9 mouse cellular contexts compared by ENCODE assay signal in the genomic region with DNA sequence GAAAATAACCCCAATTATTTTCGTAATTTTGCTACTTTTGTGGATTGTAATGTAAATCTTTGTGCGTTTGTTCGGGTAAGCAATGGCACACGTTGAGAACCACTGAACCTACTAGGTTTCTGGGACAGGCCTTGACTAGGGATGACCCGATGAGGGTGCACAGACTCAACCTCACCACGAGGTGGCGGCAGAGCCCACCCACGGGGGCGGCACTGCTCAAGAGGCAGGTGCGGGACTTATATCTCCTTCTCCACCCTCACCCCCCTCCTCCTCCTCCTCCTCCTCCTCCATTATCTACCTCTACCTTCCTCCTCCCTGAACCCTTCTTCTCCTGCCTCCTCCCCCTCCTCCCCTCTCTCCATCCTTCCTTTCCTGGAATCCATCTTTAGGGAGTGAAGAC. TPM values are rescaled to one million over a fixed set of nuclear protein-coding genes. Genes with fewer than 3 reads are reported as not detected.
DNase-seq lines count a peak whose midpoint lies in the region; ATAC-seq and TF ChIP-seq lines count a peak whose summit lies in the region.
"Had no signal": no experiment of that assay in that cellular context is flagged by ENCODE, and none has a peak within 500 bp of the region (broad histone marks: within the 10 kb centered on the region; RNA-seq: fewer than 3 reads in every experiment).

No protein-coding gene starts in this region.

- no peak for ATAC-seq in forebrain, embryonic 15.5 days (replicated peaks)

- H3K36me3 ChIP-seq in forebrain, embryonic 10.5 days (replicated peaks): no peaks in the 10 kb centered on the region
- no peaks in the 10 kb centered on the region for H3K36me3 ChIP-seq in forebrain, embryonic 15.5 days
- H3K36me3 ChIP-seq: hindbrain, embryonic 15.5 days had no signal

- peaks cover 16% of the 10 kb centered on the region for H3K4me1 ChIP-seq in forebrain, embryonic 10.5 days
- no peaks in the 10 kb centered on the region for H3K4me1 ChIP-seq in forebrain, embryonic 15.5 days
- 0 out of 2 replicates have a peak, but pooled peaks cover 2% of the 10 kb centered on the region for H3K4me1 ChIP-seq in embryonic fibroblast, embryonic 13.5 days (ENCODE audit: control insufficient read depth, insufficient read depth, low read length)
- H3K4me1 ChIP-seq: hindbrain, embryonic 15.5 days had no signal

- no peak overlapping the region for H3K27ac ChIP-seq in forebrain, embryonic 10.5 days
- H3K27ac ChIP-seq in forebrain, embryonic 15.5 days (replicated peaks): no peak overlapping the region
- no peak overlapping the region for H3K27ac ChIP-seq in embryonic fibroblast, embryonic 13.5 days (ENCODE audit: insufficient read depth, low read length)
- H3K27ac ChIP-seq: hindbrain, embryonic 15.5 days had no signal

- DNase-seq in forebrain, embryonic 10.5 days (ENCODE audit: extremely low spot score, low spot score): peak; percentile 59
- peak; percentile 67 for DNase-seq in 3134 (ENCODE audit: extremely low read depth, insufficient read length, low spot score)
- DNase-seq in T-cell, adult 2 months (ENCODE audit: low spot score): peak; percentile 65
- peak; percentile 69 to 72 for DNase-seq in kidney, postnatal 4 days
- DNase-seq in naive thymus-derived CD4-positive, alpha-beta T cell, adult 2 months (ENCODE audit: low read depth): peak; percentile 74
- DNase-seq in thymus, postnatal 4 days: peak; percentile 94

- TF ChIP-seq POLR2A in embryonic fibroblast, embryonic 13.5 days (IDR thresholded peaks at IDR 0.05; ENCODE audit: low read depth, low read length): no peak

- no peaks in the 10 kb centered on the region for H3K9me3 ChIP-seq in forebrain, embryonic 10.5 days
- no peaks in the 10 kb centered on the region for H3K9me3 ChIP-seq in forebrain, embryonic 15.5 days
- H3K9me3 ChIP-seq: hindbrain, embryonic 15.5 days had no signal

- H3K27me3 ChIP-seq in forebrain, embryonic 10.5 days (ENCODE audit: poor library complexity, severe bottlenecking): peaks cover 41% of the 10 kb centered on the region
- peaks cover 17% of the 10 kb centered on the region for H3K27me3 ChIP-seq in forebrain, embryonic 15.5 days

- H3K4me3 ChIP-seq in forebrain, embryonic 10.5 days: no peak overlapping the region
- H3K4me3 ChIP-seq in forebrain, embryonic 15.5 days: no peak overlapping the region
- no peak overlapping the region for H3K4me3 ChIP-seq in embryonic fibroblast, embryonic 13.5 days (ENCODE audit: insufficient read depth, low read length)
- H3K4me3 ChIP-seq: hindbrain, embryonic 15.5 days had no signal

- 14% methylated on average over 10 of the region's 10 CpGs for WGBS in forebrain, embryonic 10.5 days
- 12% methylated on average over 10 of the region's 10 CpGs for WGBS in forebrain, embryonic 15.5 days

- no peak overlapping the region for H3K9ac ChIP-seq in forebrain, embryonic 15.5 days (replicated peaks)
- H3K9ac ChIP-seq: hindbrain, embryonic 15.5 days had no signal

- no peak overlapping the region for H3K4me2 ChIP-seq in forebrain, embryonic 15.5 days (replicated peaks)

- peak; percentile 92 for TF ChIP-seq CTCF in embryonic fibroblast, embryonic 13.5 days (IDR thresholded peaks at IDR 0.05; ENCODE audit: borderline replicate concordance, insufficient read depth, low read length)

RNA-seq across cellular contexts. Expression of a gene that starts 8.8 kb away (rescaled TPM):
- polyA plus RNA-seq in forebrain, embryonic 10.5 days (2016; fragmentation: Nextera tagmentation; extraction: Ambion mirVana): 3.5 and 3.8 TPM in 2 replicates
- 1.2 and 1.8 TPM in 2 replicates for polyA plus RNA-seq in forebrain, embryonic 15.5 days (2015; fragmentation: Nextera tagmentation; extraction: Ambion mirVana)
- polyA plus RNA-seq in embryonic fibroblast, embryonic 13.5 days (2011; ENCODE audit: insufficient read length, low read depth, missing spikeins): 0.51 TPM in 1 of 2 replicates, not detected in the other

RNA-seq across cellular contexts. Expression of a gene that starts 23.2 kb away (rescaled TPM):
- 5.2 and 5.5 TPM in 2 replicates for polyA plus RNA-seq in forebrain, embryonic 10.5 days (2016; fragmentation: Nextera tagmentation; extraction: Ambion mirVana)
- 1.9 TPM in 2 replicates for polyA plus RNA-seq in forebrain, embryonic 15.5 days (2015; fragmentation: Nextera tagmentation; extraction: Ambion mirVana)
- 58.5 and 64.0 TPM in 2 replicates for polyA plus RNA-seq in embryonic fibroblast, embryonic 13.5 days (2011; ENCODE audit: insufficient read length, low read depth, missing spikeins)

RNA-seq across cellular contexts. Expression of a gene that starts 45.5 kb away (rescaled TPM):
- polyA plus RNA-seq in forebrain, embryonic 10.5 days (2016; fragmentation: Nextera tagmentation; extraction: Ambion mirVana): 511 and 540 TPM in 2 replicates
- 359 and 384 TPM in 2 replicates for polyA plus RNA-seq in forebrain, embryonic 15.5 days (2015; fragmentation: Nextera tagmentation; extraction: Ambion mirVana)
- 1,157 and 1,234 TPM in 2 replicates for polyA plus RNA-seq in embryonic fibroblast, embryonic 13.5 days (2011; ENCODE audit: insufficient read length, low read depth, missing spikeins)
